Mouse (Mus musculus): Measurements from ENCODE around the gene Specc1.
A peak's percentile ranks its signal among the peaks of the same experiment; 100 is the strongest.
"Not testable (repeated sequence)": the region's sequence is repeated elsewhere in the genome, so short reads cannot be mapped to it uniquely, and the experiment has no call there.

Gene Specc1

DNA sequence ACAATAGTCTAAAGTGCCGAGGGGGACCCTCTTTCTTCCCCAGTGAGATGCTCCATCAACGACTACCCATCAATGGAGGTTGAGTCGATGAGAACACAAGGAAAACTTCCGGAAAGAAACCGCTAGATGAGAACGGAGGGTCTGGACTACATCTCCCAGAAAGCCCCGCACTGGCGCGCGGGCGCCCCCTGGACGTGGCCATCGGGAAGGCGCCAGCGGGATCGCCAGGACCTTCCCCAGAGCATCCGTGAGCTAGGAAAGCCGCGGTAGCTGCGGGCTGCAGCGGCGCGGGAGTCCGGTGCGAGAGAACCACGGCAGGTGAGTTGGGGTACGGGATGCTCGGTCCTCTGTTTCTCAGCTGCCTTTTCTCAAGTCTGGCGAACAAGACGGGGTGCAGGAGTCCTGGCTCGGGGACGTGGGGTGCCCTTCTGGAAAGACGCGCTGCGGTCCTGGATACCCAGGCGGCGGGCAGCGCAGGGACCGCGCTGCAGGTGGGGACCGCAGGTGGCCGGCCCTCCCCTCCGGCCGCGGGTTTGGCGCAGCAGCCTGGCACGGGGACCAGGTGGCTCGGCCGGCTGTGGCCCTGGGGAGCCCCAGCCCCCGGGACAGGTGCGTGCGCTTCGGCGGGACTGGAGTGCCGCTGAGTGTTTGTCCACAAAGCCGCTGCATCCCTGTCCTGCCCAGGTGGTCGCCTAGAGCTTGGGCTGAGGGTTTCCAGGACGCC, at the start of gene Specc1:
Gene Specc1 (plus strand): TSS at position 192 of the 724 bp plus-strand sequence.
- peak; percentile 93 for DNase-seq

DNA sequence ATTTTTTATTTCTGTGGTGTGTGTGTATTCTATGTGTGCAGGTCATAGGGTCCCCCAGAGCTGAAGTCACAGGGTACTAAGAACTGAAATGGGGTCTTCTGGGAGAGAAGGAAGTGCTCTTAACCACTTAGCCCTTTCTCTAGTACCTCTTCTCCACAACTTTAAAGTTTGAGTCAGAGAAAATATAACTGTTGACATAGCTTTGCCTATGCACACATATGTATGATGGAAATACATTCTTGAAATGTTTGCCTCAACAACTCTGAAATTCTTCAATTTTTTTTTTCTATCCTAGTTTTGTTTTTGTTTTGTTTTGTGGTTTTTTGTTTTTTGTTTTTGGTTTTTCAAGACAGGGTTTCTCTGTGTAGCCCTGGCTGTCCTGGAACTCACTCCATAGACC, 48.2 kb upstream of the Specc1 start:
- no peak for DNase-seq

DNA sequence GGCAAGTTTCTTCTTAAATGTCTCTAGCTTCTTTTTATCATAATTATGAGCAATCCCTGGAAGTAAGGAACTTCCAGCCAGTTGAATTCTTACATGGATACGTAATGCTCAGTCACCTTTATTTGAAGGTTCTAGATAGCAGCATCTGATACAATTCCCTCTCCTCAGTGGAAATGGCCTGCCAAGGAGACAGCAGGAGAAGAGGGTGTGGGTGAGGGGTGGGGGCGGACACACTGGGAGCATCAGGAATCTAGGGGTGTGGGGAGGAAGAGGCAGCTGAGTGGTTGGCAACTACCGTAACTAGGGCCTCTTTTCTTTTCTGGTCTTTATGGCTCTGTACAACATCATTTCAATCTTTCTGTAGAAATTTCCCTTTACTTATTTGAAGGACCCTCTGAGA, 36.9 kb upstream of the Specc1 start:
- DNase-seq = no peak

DNA sequence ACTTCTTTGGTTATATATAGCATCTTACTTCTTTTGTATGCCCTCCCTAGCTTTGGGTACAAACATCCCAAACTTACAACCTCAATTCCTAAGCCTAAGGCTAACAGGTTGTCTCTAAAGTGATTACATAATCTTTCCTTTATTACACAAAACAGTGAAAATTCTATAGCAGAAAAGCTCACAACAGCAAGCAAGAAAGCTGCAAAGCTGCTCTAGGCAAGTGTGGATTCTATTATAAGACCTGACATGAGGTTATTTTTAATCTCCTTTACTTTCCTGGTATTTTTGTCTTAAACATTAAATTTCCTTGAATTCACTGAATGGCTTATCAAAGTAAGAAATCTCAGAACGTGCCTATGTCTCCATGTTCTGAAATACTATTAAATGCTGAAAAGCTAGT, 33.3 kb upstream of the Specc1 start:
- no peak for DNase-seq

DNA sequence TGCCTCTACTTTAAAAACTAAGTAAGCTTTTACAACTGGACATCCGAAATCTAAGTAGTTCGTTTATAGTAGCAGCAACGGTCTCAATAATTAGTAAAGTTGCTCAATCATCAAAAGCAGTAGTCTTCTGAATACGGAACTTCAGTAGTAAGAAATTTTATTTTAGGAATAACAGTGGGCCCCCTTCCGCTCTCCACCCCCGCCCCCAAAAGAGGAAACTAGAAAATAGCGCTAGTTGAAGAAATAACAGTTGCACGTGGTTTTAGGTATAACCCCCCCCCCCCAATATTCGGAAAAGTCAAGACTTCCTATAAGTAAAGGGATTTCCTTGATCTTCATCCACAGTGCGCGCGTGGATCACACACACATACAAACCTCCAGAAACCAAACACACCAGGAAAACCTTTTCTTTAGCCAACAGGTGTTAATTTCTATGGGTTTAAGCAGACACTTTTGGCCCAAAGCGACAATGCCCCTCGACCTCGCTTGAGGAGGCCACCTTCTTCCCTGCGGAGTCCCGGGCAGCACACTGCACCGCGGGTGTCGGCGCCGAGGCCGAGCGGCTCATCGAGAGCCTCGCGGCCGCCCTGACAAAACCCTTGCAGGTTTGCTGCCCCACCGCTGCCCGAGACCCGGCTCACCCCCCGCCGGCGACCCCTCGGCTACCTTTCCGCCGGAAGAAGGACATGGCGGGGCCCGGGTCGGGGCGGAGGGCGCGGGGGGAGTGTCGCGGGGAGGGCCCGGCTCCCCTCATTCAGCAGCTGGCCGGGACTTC, 27.1 kb upstream of the Specc1 start:
- no peak for DNase-seq

DNA sequence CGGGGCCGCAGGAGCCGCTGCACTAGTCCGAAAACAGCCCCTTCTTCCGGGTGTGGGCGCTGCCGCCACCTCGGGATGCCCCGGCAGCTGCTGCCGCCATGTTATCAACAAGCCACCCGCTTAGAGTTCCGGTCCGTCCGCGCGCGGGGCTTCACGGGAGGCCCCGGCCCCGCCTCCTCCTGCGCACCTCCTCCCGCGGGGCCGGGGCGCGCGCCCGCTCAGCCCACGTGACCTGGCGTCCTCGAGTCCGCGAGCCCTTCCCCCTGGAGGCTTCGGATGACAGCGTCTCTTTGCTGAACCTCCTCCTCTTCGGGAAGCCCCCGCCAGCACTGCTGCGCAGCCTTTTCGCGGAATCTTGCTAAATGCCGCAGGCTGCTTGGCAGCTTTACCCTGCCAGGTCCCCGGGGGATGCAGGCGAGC, 26.5 kb upstream of the Specc1 start, which contains the start of gene Akap10:
Gene Akap10 (minus strand): TSS at position 155 of the 420 bp plus-strand sequence.
- peak; percentile 95 for DNase-seq

DNA sequence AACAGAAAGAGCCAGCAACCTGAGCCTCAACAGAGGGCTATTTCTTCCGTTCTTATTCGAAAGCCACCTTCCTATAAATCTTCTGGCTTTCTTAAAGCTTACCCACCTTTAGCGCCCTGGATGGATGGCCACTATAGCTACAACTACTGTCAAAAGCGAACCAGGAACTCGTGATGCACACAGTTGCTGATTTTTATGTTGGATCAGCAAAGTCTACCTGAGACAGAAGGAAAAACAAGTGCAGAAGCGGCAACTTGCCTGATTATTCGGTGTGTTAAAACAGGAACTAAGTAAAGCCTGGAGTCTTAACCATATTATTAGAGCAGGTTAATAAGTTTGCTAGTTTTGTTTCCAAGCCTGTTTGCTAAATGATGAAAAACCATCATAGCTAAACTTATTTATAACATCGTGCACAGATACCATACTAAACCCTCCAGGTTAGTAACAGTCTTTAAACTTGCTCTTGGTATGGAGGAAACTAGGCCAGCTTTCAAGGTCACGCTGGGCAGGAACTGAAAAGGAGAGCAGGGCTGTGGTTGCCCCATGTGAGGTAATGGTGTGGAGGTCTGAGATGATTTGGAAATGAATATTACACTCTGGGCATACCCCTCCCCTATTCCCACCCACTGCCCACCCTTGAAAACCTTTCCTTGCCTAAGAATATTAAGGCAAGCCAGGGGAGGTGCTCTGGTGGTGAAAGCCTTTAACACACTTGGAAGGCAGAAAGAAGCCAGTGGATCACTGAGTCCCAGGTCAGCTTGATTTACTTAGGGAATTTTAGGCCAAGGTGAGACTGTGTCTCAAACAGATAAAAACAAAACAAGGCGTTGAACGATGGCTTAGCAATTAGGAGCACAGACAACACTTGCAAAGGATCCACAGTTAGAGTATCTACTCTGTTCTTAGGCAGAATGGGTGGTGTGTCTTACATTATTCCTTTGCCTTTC, 25.6 kb upstream of the Specc1 start:
- peak; percentile 26 to 28 for DNase-seq

DNA sequence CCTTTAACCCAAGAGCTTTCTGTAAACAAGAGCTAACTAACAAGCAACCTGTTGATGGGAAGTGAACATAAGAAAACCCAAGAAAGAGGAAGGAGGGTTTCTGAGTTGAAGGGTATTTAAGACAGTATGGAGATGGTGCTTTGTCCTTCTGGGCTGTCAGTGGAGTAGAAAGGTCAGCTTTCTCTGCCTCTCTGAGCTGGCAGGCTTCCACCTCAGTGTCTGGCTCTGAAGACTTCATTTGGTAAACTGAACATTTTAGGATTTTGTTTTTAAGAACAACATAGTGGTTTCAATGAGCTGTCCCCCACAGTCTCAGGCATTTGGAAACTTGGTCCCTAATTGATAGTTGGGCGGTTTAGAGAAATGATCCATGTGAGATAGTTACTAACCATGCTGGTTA, 18.8 kb upstream of the Specc1 start:
- DNase-seq = no peak

DNA sequence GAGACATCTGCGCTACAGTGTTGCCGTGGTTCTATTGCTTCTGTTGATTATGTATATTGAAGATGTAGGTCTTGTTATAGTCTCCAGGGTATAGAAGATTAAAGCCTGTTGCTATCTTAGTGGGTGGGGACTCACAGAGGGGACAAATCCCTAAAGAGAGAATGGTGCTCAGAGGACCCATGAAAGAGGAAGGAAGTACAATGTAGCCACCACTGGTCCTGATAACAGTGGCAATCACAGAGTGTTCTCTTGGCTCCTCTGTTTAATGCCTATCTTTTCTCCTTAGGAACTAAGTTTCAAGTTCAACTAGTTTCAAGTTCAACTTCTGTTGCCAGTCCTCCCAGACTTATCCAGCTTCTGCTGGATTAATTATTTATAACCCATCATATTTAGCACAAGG, 13.7 kb upstream of the Specc1 start:
- DNase-seq = no peak

DNA sequence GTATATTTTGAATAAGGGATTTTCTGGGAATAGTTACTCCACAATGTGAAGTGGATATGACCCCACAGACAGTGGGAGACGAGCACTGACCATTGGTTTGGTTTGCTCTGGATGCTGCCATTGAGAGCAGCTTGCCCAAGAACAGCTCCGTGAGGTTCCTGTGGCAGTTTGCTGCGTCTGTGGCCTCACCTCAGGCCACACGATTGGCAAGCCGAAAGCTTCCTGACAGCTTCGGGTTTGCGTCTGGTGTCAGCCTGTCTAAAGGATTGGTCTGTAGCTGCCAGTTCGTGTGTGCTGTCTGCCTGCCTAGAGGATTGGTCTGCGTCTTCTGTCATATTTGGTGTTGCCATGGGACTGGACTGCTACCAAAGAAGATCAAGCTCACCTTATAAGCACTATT, 12.1 kb upstream of the Specc1 start:
- no peak for DNase-seq

DNA sequence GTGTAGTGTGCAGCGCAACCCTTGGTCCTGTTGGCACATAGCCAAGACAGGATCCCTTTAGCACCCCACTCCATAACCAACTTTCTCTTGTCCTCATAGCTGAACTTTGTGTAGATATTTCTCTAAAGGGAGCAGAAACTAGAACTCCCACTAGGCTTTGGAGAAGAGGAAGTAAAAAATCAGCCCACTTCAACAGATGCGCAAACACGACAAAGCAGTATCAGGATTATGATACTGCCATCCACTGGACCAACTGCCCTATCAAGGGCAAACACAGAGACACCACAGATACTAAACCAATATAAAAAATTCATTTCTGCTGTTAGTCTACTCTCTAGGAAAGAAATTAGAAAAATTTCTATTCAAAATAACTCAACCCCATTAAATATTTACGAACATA, 10.0 kb upstream of the Specc1 start:
- no peak for DNase-seq

DNA sequence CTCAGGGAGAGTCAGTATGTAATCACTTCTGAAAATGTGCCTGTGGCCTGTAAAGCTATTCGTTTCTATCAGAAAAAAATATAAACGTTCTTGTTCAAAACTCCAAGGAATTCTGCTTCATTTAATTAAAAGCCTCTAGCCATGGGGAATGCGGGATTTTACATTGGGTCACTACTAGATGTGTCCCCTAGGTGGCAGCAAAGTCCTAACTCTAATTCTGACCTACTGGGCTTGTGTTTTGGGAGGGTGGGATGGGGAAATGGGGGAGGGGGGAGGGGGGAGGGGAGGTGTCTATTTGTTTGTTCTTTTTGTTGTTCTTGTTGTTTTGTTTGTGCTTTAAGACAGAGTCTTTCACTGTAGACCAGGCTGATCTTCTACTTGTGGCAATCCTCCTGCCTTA, 7.2 kb upstream of the Specc1 start:
- DNase-seq = peak; percentile 54 to 58

DNA sequence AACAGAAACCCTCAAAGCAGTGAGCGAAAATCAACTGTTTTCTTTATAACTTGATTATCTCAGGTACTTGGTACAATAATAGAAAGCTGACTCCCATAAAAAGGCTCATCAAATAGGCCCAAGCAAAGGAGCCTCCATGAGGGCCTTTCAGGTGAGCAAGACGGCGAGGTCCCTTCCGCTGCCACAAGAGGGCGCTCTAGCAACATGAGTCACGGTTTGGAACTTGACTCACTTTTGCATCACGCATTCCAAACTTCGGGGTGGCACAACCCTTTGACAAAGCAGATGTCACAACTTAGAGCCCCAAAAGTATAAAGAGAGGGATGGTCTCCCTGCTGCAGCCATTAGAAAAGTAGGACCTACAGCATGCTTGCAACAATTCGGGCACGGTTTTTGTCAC, 5.9 kb upstream of the Specc1 start:
- DNase-seq = peak; percentile 86 to 87

DNA sequence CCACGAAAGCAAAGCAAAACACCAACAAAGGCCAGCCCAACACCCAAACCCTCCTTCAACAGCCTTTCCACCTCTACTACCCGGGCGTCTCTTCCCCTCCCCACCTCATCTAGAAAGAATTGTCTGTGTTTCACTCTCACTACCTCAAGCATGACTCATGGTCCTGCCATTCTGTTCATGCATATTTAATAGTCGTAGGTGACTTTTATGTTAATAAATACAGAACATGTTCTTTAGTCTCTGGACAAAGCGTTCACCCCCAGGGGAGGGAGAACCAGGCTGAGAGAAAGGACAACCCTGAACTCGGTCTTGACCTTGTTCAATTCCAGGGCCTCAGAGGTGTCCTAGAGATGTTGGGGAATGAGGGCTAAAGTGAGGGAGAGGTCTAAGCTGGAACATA, 1.4 kb upstream of the Specc1 start:
- DNase-seq = no peak

DNA sequence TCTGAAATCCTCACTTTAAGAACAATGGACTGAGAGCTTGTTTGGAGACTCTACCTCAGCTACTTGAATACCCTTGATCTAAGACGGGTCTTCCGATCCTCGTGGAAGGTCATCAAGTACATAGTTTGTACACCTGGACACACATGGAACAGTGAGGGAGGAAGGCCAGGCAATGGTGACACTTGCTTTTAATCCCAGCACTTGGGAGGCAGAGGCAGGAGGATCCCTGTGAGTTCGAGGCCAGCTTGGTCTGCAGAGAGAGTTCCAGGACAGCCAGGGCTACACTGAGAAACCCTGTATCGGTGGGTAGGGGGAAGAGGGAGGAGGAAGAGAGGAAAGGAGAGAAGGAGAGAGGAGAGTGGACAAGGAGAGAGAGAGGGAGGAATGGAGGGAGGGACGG, 612 bp upstream of the Specc1 start:
- DNase-seq = no peak

DNA sequence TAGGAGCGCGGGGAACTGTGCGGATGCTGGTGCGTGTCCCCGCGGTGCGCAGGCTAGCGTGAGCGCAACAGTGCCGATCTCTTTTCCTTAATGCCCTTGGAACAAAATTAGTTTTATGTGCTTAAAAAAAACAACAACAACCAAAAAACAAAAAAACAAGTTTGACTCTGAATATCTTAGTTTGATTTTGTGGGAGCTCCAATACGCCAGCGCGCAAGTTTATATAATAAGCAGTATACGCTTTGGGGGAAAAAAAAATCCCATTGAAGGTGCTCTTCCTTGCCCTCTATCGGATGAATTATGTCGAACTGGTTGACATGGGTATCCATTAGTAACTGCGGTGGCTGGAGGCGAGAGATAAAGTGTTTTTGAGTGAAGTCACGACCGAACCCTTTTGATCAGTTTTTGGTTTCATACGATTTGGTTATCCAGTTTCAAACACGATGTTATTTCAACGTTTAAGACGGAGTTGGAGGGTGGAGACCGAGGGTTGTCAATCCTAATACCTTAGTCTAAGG, 792 bp downstream of the Specc1 start:
- DNase-seq = no peak

DNA sequence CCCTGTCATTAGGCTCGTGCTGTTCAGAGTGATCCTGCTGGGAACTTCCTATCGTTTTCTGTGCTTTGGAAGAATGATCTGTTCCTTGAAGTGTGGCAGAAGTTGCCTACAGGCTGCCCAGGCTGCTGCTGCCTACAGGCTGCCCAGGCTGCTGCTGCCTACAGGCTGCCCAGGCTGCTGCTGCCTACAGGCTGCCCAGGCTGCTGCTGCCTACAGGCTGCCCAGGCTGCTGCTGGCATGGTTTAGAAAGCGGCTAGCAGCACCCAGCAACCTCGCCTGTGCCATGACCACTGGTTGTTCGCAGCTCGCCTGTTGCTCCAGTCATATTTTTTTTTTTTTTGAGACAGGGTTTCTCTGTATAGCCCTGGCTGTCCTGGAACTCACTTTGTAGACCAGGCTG, 2.1 kb downstream of the Specc1 start:
- not testable (repeated sequence) for DNase-seq

DNA sequence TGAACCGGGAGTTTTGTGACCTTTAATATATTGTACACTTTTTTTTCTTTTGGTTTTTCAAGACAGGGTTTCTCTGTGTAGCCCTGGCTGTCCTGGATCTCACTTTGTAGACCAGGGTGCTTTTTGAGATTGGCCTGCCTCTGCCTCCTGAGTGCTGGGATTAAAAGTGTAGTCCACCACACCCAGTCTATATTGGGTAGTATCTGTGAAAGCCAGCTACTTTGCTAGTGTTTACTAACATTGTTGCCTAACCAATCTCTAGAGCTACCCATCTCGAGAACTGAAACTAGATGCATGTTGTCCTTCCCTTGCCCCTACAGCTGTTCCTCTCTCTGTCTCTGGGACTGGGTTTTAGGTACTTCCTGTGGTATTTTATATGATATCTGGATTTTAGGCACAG, 3.5 kb downstream of the Specc1 start:
- no peak for DNase-seq

DNA sequence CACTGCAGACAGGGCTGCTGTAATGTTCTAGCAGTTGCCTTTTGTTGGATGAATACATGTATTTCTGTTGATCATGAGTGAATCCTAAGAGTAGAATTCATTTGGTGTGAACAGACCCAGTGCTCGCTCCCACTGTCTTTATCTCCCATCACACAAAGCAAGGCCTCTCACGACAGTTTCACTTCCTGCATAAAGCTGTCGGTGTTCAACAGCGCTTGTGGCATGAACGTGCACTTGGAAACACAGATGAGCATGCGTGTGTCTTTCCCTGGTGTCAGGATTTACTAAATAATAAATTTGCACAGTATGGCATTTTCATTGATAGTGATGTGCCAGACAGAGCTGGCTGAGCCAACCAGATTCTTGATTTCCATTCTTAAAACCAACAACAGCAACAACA, 6.1 kb downstream of the Specc1 start:
- DNase-seq = no peak

DNA sequence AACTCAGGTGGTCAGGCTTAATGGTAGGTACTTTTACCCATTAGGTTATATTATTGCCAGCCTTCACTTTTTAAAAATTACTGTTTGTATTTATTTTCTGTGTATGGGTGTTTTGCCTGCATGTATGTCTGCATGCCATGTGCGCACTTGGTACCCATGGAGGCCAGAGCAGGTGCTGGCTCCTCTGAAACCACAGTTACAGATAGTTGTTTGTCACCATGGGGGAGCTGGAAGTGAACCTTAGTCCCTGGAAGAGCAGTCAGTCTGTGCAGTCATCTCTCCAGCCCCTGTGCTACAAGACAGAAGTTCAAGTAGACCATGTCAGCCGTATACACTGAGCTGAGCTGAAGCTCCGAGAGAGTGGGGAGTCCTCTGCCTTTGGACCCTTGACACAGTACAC, 6.6 kb downstream of the Specc1 start:
- no peak for DNase-seq

DNA sequence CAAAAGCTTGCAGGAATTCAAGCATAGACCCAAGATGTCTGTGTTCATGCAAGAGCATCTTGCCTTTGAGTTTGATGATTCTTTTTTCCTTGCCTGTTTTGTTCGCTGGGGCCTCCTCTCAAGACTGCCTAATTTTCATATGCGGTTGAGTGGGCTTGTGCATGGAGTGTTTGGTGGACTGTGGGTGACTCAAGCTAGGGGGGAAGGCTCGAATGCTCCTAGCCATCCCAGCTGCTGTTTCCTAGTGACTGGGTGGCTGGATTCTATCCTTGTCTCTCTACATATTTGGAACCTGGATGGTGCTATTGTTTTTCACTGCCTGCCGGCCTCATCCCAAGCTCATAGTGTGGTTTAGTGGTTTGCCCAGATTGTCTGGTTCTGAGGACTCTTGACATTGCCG, 8.0 kb downstream of the Specc1 start:
- no peak for DNase-seq

DNA sequence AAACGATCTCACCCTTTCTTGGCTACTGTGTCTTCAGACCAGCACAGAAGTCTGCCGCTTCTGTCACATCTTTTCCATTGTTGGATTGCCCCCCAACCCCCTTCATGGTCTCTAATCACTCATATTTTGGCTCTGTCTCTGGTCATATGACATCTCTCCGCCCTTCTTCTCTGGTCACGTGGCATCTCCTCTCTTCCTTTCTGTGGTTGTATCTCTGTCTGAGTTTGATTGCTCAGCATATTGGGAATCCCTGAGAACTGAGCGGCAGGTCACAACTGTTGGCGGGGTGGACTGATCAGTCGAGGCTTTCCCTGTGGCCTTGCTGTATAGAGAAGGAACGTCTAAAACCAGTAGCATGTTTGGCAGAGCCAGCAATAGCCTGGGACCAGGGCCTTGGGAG, 10.5 kb downstream of the Specc1 start:
- DNase-seq = no peak

DNA sequence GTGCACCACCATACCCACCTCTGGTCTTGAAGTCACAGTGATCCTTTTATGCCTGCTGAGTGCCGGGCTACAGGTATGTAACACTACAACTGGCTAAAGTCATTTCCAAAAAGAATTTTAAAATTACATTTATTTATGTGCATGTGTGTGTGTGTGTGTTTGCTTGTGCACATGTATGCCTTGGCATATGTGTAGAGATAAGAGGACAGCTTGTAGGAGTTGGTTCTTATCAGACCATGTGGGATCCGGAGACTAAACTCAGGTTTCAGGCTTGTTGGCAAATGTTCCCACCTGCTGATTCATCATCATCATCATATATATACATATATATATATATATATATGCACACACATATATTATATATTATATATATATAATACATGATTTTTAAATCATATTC, 12.3 kb downstream of the Specc1 start:
- DNase-seq = no peak
